Mouse (Mus musculus): ENCODE results near the gene Cabp4. TPM values are rescaled to one million over a fixed set of nuclear protein-coding genes. Genes with fewer than 3 reads are reported as not detected.

Cabp4 gene
- polyA plus RNA-seq, 1 experiment = 0.53 TPM

GRCm38 (mm10) chr19:4187303-4187702 is 43.5 kb upstream of the Cabp4 start:
- DNase-seq = no peak
- WGBS = 16% methylated on average over 3 of the region's 3 CpGs
- peak overlapping the region; percentile 42 for H3K4me3 ChIP-seq (ENCODE audit: control insufficient read depth, insufficient read depth, low read length)
- no peaks in the 10 kb centered on the region for H3K27me3 ChIP-seq (ENCODE audit: control insufficient read depth, insufficient read depth, low read length)
- no peak for TF ChIP-seq POLR2A (IDR thresholded peaks at IDR 0.05; ENCODE audit: control insufficient read depth, extremely low read depth, insufficient read depth, low read length, poor library complexity)
- H3K4me1 ChIP-seq (replicated peaks; ENCODE audit: control insufficient read depth, insufficient read depth, low read length) = peaks cover 63% of the 10 kb centered on the region
- H3K27ac ChIP-seq (ENCODE audit: control insufficient read depth, insufficient read depth, low read length) = peak overlapping the region; percentile 98
- H3K36me3 ChIP-seq (ENCODE audit: control insufficient read depth, insufficient read depth, low read length) = peaks cover 36% of the 10 kb centered on the region

- H3K36me3 ChIP-seq (ENCODE audit: control insufficient read depth, insufficient read depth, low read length) = peaks cover 45% of the 10 kb centered on the region
- peak overlapping the region; percentile 23 for H3K4me3 ChIP-seq (ENCODE audit: control insufficient read depth, insufficient read depth, low read length)
- peak; percentile 87 for DNase-seq
- no peaks in the 10 kb centered on the region for H3K27me3 ChIP-seq (ENCODE audit: control insufficient read depth, insufficient read depth, low read length)
- peak overlapping the region; percentile 98 for H3K27ac ChIP-seq (ENCODE audit: control insufficient read depth, insufficient read depth, low read length)
- peaks cover 67% of the 10 kb centered on the region for H3K4me1 ChIP-seq (replicated peaks; ENCODE audit: control insufficient read depth, insufficient read depth, low read length)
- WGBS = 6% methylated on average over 15 of the region's 15 CpGs
- TF ChIP-seq POLR2A (IDR thresholded peaks at IDR 0.05; ENCODE audit: control insufficient read depth, extremely low read depth, insufficient read depth, low read length, poor library complexity) = peak; percentile 17; the same call in 1 of the 2 replicates
- TF ChIP-seq CTCF (IDR thresholded peaks at IDR 0.05; ENCODE audit: borderline replicate concordance, control insufficient read depth, extremely low read depth, insufficient read depth, low read length, poor library complexity) = no peak
Measured at GRCm38 (mm10) chr19:4184976-4185975, 41.4 kb upstream of the Cabp4 start.

GRCm38 (mm10) chr19:4183689-4184088 is 39.9 kb upstream of the Cabp4 start:
- Histone ChIP-seq H3K4me1 (replicated peaks; ENCODE audit: control insufficient read depth, insufficient read depth, low read length) (peaks cover 56% of the 10 kb centered on the region), H3K27ac (ENCODE audit: control insufficient read depth, insufficient read depth, low read length) (peak overlapping the region; percentile 98; the same call in 1 of the 2 replicates), H3K36me3 (ENCODE audit: control insufficient read depth, insufficient read depth, low read length) (peaks cover 51% of the 10 kb centered on the region), H3K4me3 (ENCODE audit: control insufficient read depth, insufficient read depth, low read length) (no peak overlapping the region), H3K27me3 (ENCODE audit: control insufficient read depth, insufficient read depth, low read length) (no peaks in the 10 kb centered on the region)
- TF ChIP-seq CTCF (IDR thresholded peaks at IDR 0.05; ENCODE audit: borderline replicate concordance, control insufficient read depth, extremely low read depth, insufficient read depth, low read length, poor library complexity) (no peak), POLR2A (IDR thresholded peaks at IDR 0.05; ENCODE audit: control insufficient read depth, extremely low read depth, insufficient read depth, low read length, poor library complexity) (no peak)
- DNase-seq = no peak
- 100% methylated on average over 2 of the region's 2 CpGs for WGBS

GRCm38 (mm10) chr19:4181892-4182291 is 38.1 kb upstream of the Cabp4 start:
- no peaks in the 10 kb centered on the region for H3K27me3 ChIP-seq (ENCODE audit: control insufficient read depth, insufficient read depth, low read length)
- no peak overlapping the region for H3K4me3 ChIP-seq (ENCODE audit: control insufficient read depth, insufficient read depth, low read length)
- no peak overlapping the region for H3K27ac ChIP-seq (ENCODE audit: control insufficient read depth, insufficient read depth, low read length)
- H3K4me1 ChIP-seq (replicated peaks; ENCODE audit: control insufficient read depth, insufficient read depth, low read length) = peaks cover 39% of the 10 kb centered on the region
- peaks cover 45% of the 10 kb centered on the region for H3K36me3 ChIP-seq (ENCODE audit: control insufficient read depth, insufficient read depth, low read length)
- no peak for TF ChIP-seq CTCF (IDR thresholded peaks at IDR 0.05; ENCODE audit: borderline replicate concordance, control insufficient read depth, extremely low read depth, insufficient read depth, low read length, poor library complexity)
- no peak for TF ChIP-seq POLR2A (IDR thresholded peaks at IDR 0.05; ENCODE audit: control insufficient read depth, extremely low read depth, insufficient read depth, low read length, poor library complexity)
- 63% methylated on average over 3 of the region's 3 CpGs for WGBS
- DNase-seq = no peak

DNA sequence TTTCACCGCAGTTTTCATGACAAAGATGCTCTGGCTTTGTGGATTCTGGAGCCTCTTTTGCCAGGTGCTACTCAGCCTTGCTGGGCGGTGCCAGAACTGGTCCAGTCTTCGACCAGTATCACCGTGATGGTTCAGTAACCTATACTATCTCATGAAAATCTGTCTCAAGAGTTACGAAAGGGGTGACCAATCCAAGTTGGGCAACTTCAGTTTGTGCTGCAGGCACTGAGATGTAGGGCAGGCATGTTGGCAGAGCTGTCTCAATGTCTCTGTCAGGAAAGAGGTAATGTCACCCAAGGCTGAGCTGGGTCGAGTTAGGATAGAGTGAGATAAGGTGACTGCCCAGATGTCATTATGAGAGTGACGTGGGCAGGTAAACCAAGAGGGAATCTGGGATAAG is 36.6 kb upstream of the Cabp4 start:
- TF ChIP-seq CTCF (IDR thresholded peaks at IDR 0.05; ENCODE audit: borderline replicate concordance, control insufficient read depth, extremely low read depth, insufficient read depth, low read length, poor library complexity) = no peak
- no peak for TF ChIP-seq POLR2A (IDR thresholded peaks at IDR 0.05; ENCODE audit: control insufficient read depth, extremely low read depth, insufficient read depth, low read length, poor library complexity)
- 97% methylated on average over 7 of the region's 7 CpGs for WGBS
- no peak overlapping the region for H3K27ac ChIP-seq (ENCODE audit: control insufficient read depth, insufficient read depth, low read length)
- H3K36me3 ChIP-seq (ENCODE audit: control insufficient read depth, insufficient read depth, low read length) = peaks cover 42% of the 10 kb centered on the region
- no peaks in the 10 kb centered on the region for H3K27me3 ChIP-seq (ENCODE audit: control insufficient read depth, insufficient read depth, low read length)
- DNase-seq = no peak
- peaks cover 26% of the 10 kb centered on the region for H3K4me1 ChIP-seq (replicated peaks; ENCODE audit: control insufficient read depth, insufficient read depth, low read length)
- H3K4me3 ChIP-seq (ENCODE audit: control insufficient read depth, insufficient read depth, low read length) = no peak overlapping the region

DNA sequence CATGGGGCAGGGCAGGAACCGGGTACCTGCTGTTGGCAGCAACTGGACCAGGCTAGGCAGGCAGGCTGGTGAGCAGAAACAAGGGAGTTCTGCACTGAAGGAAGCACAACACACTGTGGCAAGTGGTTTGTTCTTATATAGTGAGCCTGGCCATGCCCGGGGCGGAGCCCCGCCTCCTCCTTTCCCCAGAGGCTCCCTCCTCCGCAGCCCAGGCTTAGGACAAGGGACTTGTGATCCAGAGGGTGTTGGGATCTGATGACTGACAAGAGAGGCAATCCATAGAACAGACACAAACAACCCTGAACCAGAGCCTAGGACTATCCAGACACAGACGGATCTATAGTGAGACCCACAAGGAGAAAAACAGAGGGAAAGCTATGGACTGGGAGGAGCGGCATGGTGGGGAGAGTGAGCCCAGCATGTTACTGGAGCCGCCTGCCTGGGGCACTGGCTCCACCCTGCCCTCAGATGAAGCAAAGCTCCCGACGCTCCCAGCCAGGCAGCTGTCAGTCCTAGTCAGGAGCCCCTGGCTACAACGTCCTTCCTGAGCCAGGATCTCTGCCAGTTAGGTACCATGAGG is 31.6 kb upstream of the Cabp4 start, which contains the start of gene Carns1:
Carns1 (minus strand) TSS at position 112 of the 580 bp plus-strand sequence.
- 84% methylated on average over 11 of the region's 11 CpGs for WGBS
- H3K4me1 ChIP-seq (replicated peaks; ENCODE audit: control insufficient read depth, insufficient read depth, low read length) = peaks cover 17% of the 10 kb centered on the region
- H3K27ac ChIP-seq (ENCODE audit: control insufficient read depth, insufficient read depth, low read length) = no peak within 1 kb of the TSS
- H3K27me3 ChIP-seq (ENCODE audit: control insufficient read depth, insufficient read depth, low read length) = no peaks in the 10 kb centered on the region
- no peak within 1 kb of the TSS for H3K4me3 ChIP-seq (ENCODE audit: control insufficient read depth, insufficient read depth, low read length)
- TF ChIP-seq POLR2A (IDR thresholded peaks at IDR 0.05; ENCODE audit: control insufficient read depth, extremely low read depth, insufficient read depth, low read length, poor library complexity) (no peak), CTCF (IDR thresholded peaks at IDR 0.05; ENCODE audit: borderline replicate concordance, control insufficient read depth, extremely low read depth, insufficient read depth, low read length, poor library complexity) (no peak)
- H3K36me3 ChIP-seq (ENCODE audit: control insufficient read depth, insufficient read depth, low read length) = 0 out of 2 replicates have a peak, but pooled peaks cover 10% of the 10 kb centered on the region
- DNase-seq = no peak
